Mouse (Mus musculus) midbrain, postnatal 0 days (tissue): ENCODE data around the gene Samhd1. TPM values are rescaled to one million over a fixed set of nuclear protein-coding genes. Genes with fewer than 3 reads are reported as not detected.

ENCODE experiments used
- ATAC-seq: fragments of 200-750 bp; cut with Nextera tagmentation; 2 replicates; pipeline ENCODE4 v1.8.0; 2017; ENCODE audit warnings: moderate number of reproducible peaks, mild to moderate bottlenecking, moderate TSS enrichment, moderate library complexity; ENCODE audit not compliant: low FRiP score
- DNase-seq: peaks from one replicate; pipeline ENCODE4 v3.0.0-alpha.2; 2015; ENCODE audit warnings: low spot score
- H3K27ac ChIP-seq: fragments of 300-500 bp; sonication (generic); 2 replicates; pipeline ENCODE4 v1.5.1; 2014; ENCODE audit warnings: low read depth, mild to moderate bottlenecking, low read length, mixed read lengths
- H3K27me3 ChIP-seq: fragments of 300-500 bp; sonication (generic); 2 replicates; pipeline ENCODE4 v1.6.1; 2014; ENCODE audit warnings: low read length, control low read depth, mixed read lengths; ENCODE audit not compliant: insufficient read depth
- H3K36me3 ChIP-seq: fragments of 300-500 bp; sonication (generic); 2 replicates; pipeline ENCODE4 v1.6.1; 2014; ENCODE audit warnings: low read length, control low read depth, mixed read lengths; ENCODE audit not compliant: insufficient read depth
- H3K4me1 ChIP-seq: fragments of 300-500 bp; sonication (generic); 2 replicates; pipeline ENCODE4 v1.6.1; 2014; ENCODE audit warnings: mild to moderate bottlenecking, control low read depth, antibody characterized with exemption, low read length, mixed read lengths; ENCODE audit not compliant: insufficient read depth
- H3K4me2 ChIP-seq: fragments of 300-500 bp; sonication (generic); 2 replicates; pipeline ENCODE4 v1.6.1; 2014; ENCODE audit warnings: low read depth, mild to moderate bottlenecking, low read length, mixed read lengths; ENCODE audit not compliant: poor library complexity, severe bottlenecking
- H3K4me3 ChIP-seq: fragments of 300-500 bp; sonication (generic); 2 replicates; pipeline ENCODE4 v1.5.1; 2014; ENCODE audit warnings: low read depth, mild to moderate bottlenecking, low read length, moderate library complexity
- H3K9ac ChIP-seq: fragments of 300-500 bp; sonication (generic); replicated peaks from 2 replicates; pipeline ENCODE4 v1.6.1; 2014; ENCODE audit warnings: mild to moderate bottlenecking, low read length, moderate library complexity, mixed read lengths; ENCODE audit not compliant: poor library complexity, severe bottlenecking
- H3K9me3 ChIP-seq: fragments of 300-500 bp; sonication (generic); 2 replicates; pipeline ENCODE4 v1.6.1; 2016; ENCODE audit warnings: low read length, control low read depth
- CTCF ChIP-seq: IDR thresholded peaks from 2 replicates; pipeline ENCODE4 v1.5.1; 2016; ENCODE audit warnings: antibody characterized with exemption, mild to moderate bottlenecking
- WGBS: fragments of 180-500 bp; shearing (Covaris S2); extraction: QIAGEN DNeasy Blood & Tissue Kit; methylation state at CpG from one replicate; pipeline ENCODE4 v1.1.7; 2014; 5-methylcytosine and 5-hydroxymethylcytosine counted together
- polyA plus RNA-seq: library from polyadenylated mRNA; unstranded; fragments of >200 nt; fragmentation: Nextera tagmentation; extraction: Ambion mirVana; gene quantifications from 2 replicates; pipeline ENCODE4 v1.2.1, GENCODE M21; 2015
- total RNA-seq: library from RNA; depleted of rRNA; stranded (reverse); fragments of >200 nt; gene quantifications from 2 replicates; pipeline ENCODE4 v1.2.3, GENCODE M21; 2014

Samhd1 gene
- total and polyA plus RNA-seq, 2 experiments from 2014 or later, result 9.9 to 13.0 TPM

- DNase-seq, result no peak
- no peak overlapping the region for H3K4me2 ChIP-seq
- H3K9me3 ChIP-seq, result no peaks in the 10 kb centered on the region
- TF ChIP-seq CTCF, result no peak
- H3K36me3 ChIP-seq, result peaks cover 30% of the 10 kb centered on the region
- no peak overlapping the region for H3K4me3 ChIP-seq
- WGBS, result 82% methylated on average over 3 of the region's 3 CpGs
- H3K9ac ChIP-seq, result no peak overlapping the region
- no peak overlapping the region for H3K27ac ChIP-seq
- ATAC-seq, result no peak
- H3K27me3 ChIP-seq, result no peaks in the 10 kb centered on the region
- H3K4me1 ChIP-seq, result 0 out of 2 replicates have a peak, but pooled peaks cover 2% of the 10 kb centered on the region
These were observed 77.9 kb downstream of the Samhd1 start for GRCm38 (mm10) chr2:157057186-157057585.

- H3K9me3 ChIP-seq, result no peaks in the 10 kb centered on the region
- ATAC-seq (no peak), DNase-seq (no peak)
- H3K27ac ChIP-seq, result 0 out of 2 replicates have a peak overlapping the region, but pooled peaks have one; percentile 12
- no peaks in the 10 kb centered on the region for H3K27me3 ChIP-seq
- no peak overlapping the region for H3K4me3 ChIP-seq
- TF ChIP-seq CTCF, result no peak
- 90% methylated on average over 6 of the region's 6 CpGs for WGBS
- no peak overlapping the region for H3K4me2 ChIP-seq
- H3K4me1 ChIP-seq, result peaks cover 3% of the 10 kb centered on the region; the same call in 1 of the 2 replicates
- peaks cover 36% of the 10 kb centered on the region for H3K36me3 ChIP-seq
- H3K9ac ChIP-seq, result no peak overlapping the region
These were observed 79.3 kb downstream of the Samhd1 start for GRCm38 (mm10) chr2:157055721-157056120.

- Histone ChIP-seq H3K27ac (peak overlapping the region; percentile 51), H3K36me3 (peaks cover 32% of the 10 kb centered on the region), H3K9me3 (no peaks in the 10 kb centered on the region), H3K4me1 (peaks cover 11% of the 10 kb centered on the region), H3K4me3 (no peak overlapping the region), H3K27me3 (no peaks in the 10 kb centered on the region), H3K4me2 (no peak overlapping the region), H3K9ac (no peak overlapping the region)
- peak; percentile 79 for DNase-seq
- TF ChIP-seq CTCF, result no peak
- 68% methylated on average over 5 of the region's 5 CpGs for WGBS
- peak; percentile 32 for ATAC-seq
These were observed 80.2 kb downstream of the Samhd1 start for GRCm38 (mm10) chr2:157054816-157055215.

GRCm38 (mm10) chr2:157054297-157054696 is 80.8 kb downstream of the Samhd1 start:
- 83% methylated on average over 8 of the region's 8 CpGs for WGBS
- no peak for DNase-seq
- Histone ChIP-seq H3K9ac (no peak overlapping the region), H3K4me1 (peaks cover 15% of the 10 kb centered on the region), H3K27me3 (no peaks in the 10 kb centered on the region), H3K4me3 (no peak overlapping the region), H3K9me3 (no peaks in the 10 kb centered on the region), H3K27ac (peak overlapping the region; percentile 14; the same call in 1 of the 2 replicates), H3K36me3 (peaks cover 30% of the 10 kb centered on the region), H3K4me2 (no peak overlapping the region)
- ATAC-seq, result no peak
- TF ChIP-seq CTCF, result no peak

- WGBS, result 75% methylated on average over 4 of the region's 4 CpGs
- H3K9me3 ChIP-seq, result no peaks in the 10 kb centered on the region
- peak; percentile 57 for TF ChIP-seq CTCF
- DNase-seq, result no peak
- no peak for ATAC-seq
- H3K27ac ChIP-seq, result no peak overlapping the region
- no peak overlapping the region for H3K4me2 ChIP-seq
- H3K4me3 ChIP-seq, result no peak overlapping the region
- peaks cover 17% of the 10 kb centered on the region for H3K4me1 ChIP-seq
- no peak overlapping the region for H3K9ac ChIP-seq
- peaks cover 30% of the 10 kb centered on the region for H3K36me3 ChIP-seq
- H3K27me3 ChIP-seq, result no peaks in the 10 kb centered on the region
These were observed 81.3 kb downstream of the Samhd1 start for GRCm38 (mm10) chr2:157053787-157054186.

GRCm38 (mm10) chr2:157053124-157053523 is 81.9 kb downstream of the Samhd1 start:
- Histone ChIP-seq H3K9ac (no peak overlapping the region), H3K36me3 (peaks cover 30% of the 10 kb centered on the region), H3K27ac (no peak overlapping the region), H3K9me3 (no peaks in the 10 kb centered on the region), H3K4me1 (peaks cover 21% of the 10 kb centered on the region), H3K4me2 (no peak overlapping the region), H3K4me3 (no peak overlapping the region), H3K27me3 (no peaks in the 10 kb centered on the region)
- 98% methylated on average over 5 of the region's 5 CpGs for WGBS
- no peak for TF ChIP-seq CTCF
- ATAC-seq, result no peak
- DNase-seq, result no peak
